Mouse (Mus musculus) C3H10T1/2 (cell line): ENCODE data around the gene Tcfl5. TPM values are rescaled to one million over a fixed set of nuclear protein-coding genes. Genes with fewer than 3 reads are reported as not detected.

Experiments used
- polyA plus RNA-seq, 2 experiments: library from polyadenylated mRNA; unstranded; fragments of >200 nt; fragmentation: generic; extraction: Trizol; gene quantifications; one replicate each; pipeline ENCODE4 v1.2.1; 2012; ENCODE audit warnings: missing spikeins in 2 of 2

Gene Tcfl5
- polyA plus RNA-seq: not detected

DNA sequence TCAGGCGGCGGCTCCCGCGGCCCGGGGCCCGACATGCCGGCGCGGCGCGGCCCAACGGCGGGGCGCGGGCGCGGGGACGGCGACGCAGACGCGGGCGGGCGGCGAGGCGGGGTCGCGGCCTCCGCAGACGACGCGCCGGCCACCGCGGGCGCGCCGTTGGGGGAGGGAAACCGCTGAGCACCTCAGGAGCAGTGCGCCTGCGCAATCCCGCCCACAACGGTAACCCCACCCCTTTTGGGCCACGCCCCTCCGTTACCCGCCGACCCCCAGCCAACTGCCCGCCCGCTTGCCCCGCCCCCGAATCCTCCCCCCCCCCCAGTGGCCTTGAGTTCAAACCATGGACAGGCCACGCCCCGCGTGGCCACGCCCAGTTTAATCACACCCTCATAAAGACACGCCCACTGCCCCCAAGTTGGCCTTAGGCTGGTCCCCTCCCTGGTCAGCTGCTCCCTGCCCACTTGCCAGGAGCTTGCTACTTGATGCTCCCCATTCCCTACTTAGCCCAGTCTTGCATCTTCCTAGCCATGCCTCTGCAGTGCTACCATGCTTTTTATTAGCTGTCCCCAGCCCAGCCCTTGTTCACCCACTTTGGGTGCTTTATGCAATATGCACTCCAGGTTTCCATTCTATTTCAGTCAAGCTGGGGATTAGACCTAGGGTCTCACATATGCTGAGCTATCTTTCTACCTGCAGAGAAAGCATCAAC, at the start of gene Tcfl5:
Tcfl5 (minus strand) TSS at position 154 of the 706 bp plus-strand sequence.

DNA sequence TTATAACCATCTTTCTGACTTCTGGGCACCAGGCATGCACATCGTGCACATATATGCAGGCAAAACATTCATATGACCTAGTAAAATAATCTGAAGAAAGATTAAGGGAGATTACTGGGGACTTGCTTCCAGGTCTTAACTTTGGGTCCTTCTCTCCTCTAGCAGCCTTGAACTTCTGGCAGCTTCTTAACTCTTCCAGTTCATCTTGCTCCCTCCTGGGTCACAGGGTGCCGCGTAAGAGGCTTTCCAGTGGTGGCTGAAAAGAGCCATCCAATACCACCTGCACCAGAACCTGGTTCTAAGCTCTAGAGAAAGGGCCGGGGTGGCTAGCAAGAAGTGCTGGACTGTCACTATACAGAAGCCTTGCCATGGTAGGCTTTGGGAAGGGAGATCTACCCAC, 45.0 kb downstream of the Tcfl5 start, which contains the start of gene Col9a3:
Col9a3 (plus strand) TSS at position 301 of the 400 bp plus-strand sequence.

DNA sequence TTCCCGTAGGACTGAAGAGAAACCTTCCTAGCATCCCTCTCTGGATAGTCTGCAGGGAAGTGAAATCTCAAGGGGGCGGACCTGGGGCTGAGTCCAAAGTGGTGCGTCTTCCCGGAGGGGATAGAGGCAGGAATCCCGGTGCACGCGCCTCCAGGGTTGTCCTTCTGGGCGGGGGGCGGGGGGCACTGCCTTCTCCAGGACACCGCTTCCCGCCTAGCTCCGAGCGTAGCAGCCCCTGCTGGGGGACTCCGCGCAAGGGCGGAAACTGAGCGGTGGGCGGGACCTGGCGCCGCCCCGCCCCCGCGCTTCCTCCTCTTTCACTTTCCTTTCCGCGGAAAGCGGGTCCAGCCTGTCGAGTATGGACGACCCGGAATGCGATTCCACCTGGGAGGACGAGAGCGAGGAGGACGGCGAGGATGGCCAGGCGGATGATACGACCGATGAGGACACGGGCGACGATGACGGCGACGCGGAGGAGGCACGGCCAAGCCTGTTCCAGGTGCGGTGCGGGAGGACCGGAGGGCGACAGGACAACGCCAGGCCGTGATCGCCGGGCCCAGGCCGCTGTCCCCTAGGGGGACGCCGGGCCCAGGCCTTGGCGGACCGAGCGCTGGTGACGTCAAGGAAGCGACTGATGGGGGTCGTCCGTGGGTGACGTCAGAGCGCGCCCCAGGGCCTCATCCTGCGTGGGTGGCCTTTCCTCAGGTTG, 53.2 kb downstream of the Tcfl5 start, which contains the start of gene Ogfr:
Ogfr (plus strand) TSS at position 123 of the 709 bp plus-strand sequence.

DNA sequence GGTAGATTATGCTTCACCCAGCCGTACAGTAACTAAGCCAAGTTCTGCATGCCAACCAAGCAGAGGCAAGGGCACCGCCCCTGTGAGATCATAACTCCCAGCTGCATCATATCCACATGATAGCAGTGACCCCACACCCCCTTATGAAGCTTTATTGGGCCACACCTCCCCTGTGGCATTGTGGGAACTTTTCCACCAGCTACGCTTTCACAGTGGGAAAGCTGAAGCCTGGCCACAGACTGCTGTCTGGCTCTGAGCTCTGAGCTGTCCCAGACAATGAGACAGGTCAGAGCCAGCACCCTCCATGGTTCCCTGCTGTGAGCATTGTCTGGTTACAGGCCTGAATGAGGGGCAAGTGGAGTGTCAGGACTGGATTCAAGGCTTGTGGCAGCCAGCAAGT, 61.5 kb downstream of the Tcfl5 start, which contains the start of gene Mrgbp:
Mrgbp (plus strand) TSS at position 303 of the 400 bp plus-strand sequence.

Other genes with a start within 250 kb of the Tcfl5 start
- 1 to 10 TPM in 1 of 2 experiments, not detected in 1; 2.5 TPM for gene Slco4a1, start 186.5 kb downstream of the Tcfl5 start, polyA plus RNA-seq
- gene Ntsr1, start 142.7 kb downstream of the Tcfl5 start, polyA plus RNA-seq: not detected
- 10 to 100 TPM in 1 of 2 experiments, 1 to 10 TPM in 1; 4.5 to 13.7 TPM for gene Mrgbp, start 61.4 kb downstream of the Tcfl5 start, polyA plus RNA-seq
- gene Ogfr, start 53.5 kb downstream of the Tcfl5 start, polyA plus RNA-seq: 10 to 100 TPM; 41.1 to 83.0 TPM
- 1 to 10 TPM in 1 of 2 experiments, under 1 TPM in 1; 0.16 to 1.4 TPM for gene Col9a3, start 44.9 kb downstream of the Tcfl5 start, polyA plus RNA-seq
- gene Dido1, start 67.3 kb upstream of the Tcfl5 start, polyA plus RNA-seq: 1 to 10 TPM in 1 of 2 experiments, under 1 TPM in 1; 0.96 to 8.3 TPM
- 10 to 100 TPM; 12.0 to 35.0 TPM for gene Gid8, start 67.4 kb upstream of the Tcfl5 start, polyA plus RNA-seq
- under 1 TPM in 1 of 2 experiments, not detected in 1; 0.28 TPM for gene Slc17a9, start 82.6 kb upstream of the Tcfl5 start, polyA plus RNA-seq
- not detected for gene Bhlhe23, start 134.2 kb upstream of the Tcfl5 start, polyA plus RNA-seq